ENCODE assay signal across 29 mouse cellular contexts in the genomic region with DNA sequence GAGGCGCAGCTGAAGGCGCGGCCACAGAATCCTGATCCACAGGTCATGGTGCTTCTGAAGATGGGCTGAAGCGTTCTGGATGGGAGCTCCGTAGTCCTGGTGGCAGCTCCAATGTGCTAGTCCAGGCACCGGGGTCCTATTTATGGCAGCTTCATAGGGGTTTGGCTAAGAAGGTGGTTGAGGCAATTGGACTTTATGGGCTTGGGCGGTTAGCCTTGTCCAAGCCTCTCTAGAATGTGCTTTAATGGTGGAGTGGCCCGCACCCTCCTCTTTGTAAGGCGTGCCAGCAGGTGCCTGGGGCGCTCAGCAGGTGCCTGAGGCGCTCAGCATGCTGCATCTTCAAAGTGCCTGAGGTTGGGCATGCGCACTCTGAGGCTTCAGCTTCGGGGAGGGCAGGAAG. TPM values are rescaled to one million over a fixed set of nuclear protein-coding genes. Genes with fewer than 3 reads are reported as not detected.
DNase-seq lines count a peak whose midpoint lies in the region; ATAC-seq and TF ChIP-seq lines count a peak whose summit lies in the region.
"Had no signal": no experiment of that assay in that cellular context is flagged by ENCODE, and none has a peak within 500 bp of the region (broad histone marks: within the 10 kb centered on the region; RNA-seq: fewer than 3 reads in every experiment).

TSS of gene Krt81 (minus strand) at position 101 of the 400 bp plus-strand sequence.

- peak; percentile 23 for DNase-seq in midbrain, embryonic 11.5 days (ENCODE audit: low spot score, missing footprints)
- peak; percentile 31 for DNase-seq in ZHBTc4 (ENCODE audit: low read depth, low spot score)
- DNase-seq: adrenal gland, adult 2 months; adrenal gland, adult 8-10 months; adrenal gland, postnatal 10 days; adrenal gland, postnatal 14 days; adrenal gland, postnatal 25 days; adrenal gland, postnatal 36 days; B cell, adult 2 months; cerebellum, adult 11 months; cerebellum, adult 11-12 months; cerebellum, adult 18-20 months; cerebellum, adult 2 months; cerebellum, adult 8-10 months had no signal

- H3K4me2 ChIP-seq in midbrain, embryonic 11.5 days = no peak within 1 kb of the TSS
- H3K4me2 ChIP-seq in midbrain, embryonic 16.5 days (ENCODE audit: low read length) = no peak within 1 kb of the TSS
- H3K4me2 ChIP-seq in heart, embryonic 11.5 days = no peak within 1 kb of the TSS

- H3K4me3 ChIP-seq in midbrain, embryonic 11.5 days (ENCODE audit: low read depth, low read length) = no peak within 1 kb of the TSS
- no peak within 1 kb of the TSS for H3K4me3 ChIP-seq in midbrain, embryonic 16.5 days (ENCODE audit: low read depth, low read length)
- H3K4me3 ChIP-seq in E14TG2a.4 (replicated peaks; ENCODE audit: low read length) = peak within 1 kb of the TSS; percentile 57
- H3K4me3 ChIP-seq in heart, embryonic 11.5 days (ENCODE audit: low read depth, low read length) = no peak within 1 kb of the TSS

- no peak within 1 kb of the TSS for H3K9ac ChIP-seq in midbrain, embryonic 11.5 days (ENCODE audit: low read length)
- no peak within 1 kb of the TSS for H3K9ac ChIP-seq in midbrain, embryonic 16.5 days (ENCODE audit: low read depth, low read length)
- no peak within 1 kb of the TSS for H3K9ac ChIP-seq in heart, embryonic 11.5 days (ENCODE audit: low read depth, low read length)

- 84% methylated on average over 13 of the region's 13 CpGs for WGBS in midbrain, embryonic 11.5 days
- 81% methylated on average over 13 of the region's 13 CpGs for WGBS in midbrain, embryonic 16.5 days
- 79% methylated on average over 13 of the region's 13 CpGs for WGBS in heart, embryonic 11.5 days (ENCODE audit: insufficient replicate concordance)

- H3K9me3 ChIP-seq in midbrain, embryonic 11.5 days (ENCODE audit: control insufficient read depth, low read length) = no peaks in the 10 kb centered on the region
- H3K9me3 ChIP-seq in midbrain, embryonic 16.5 days (replicated peaks; ENCODE audit: control insufficient read depth, low read length, poor library complexity, severe bottlenecking) = no peaks in the 10 kb centered on the region
- peaks cover 17% of the 10 kb centered on the region for H3K9me3 ChIP-seq in E14TG2a.4 (ENCODE audit: low read length)
- H3K9me3 ChIP-seq in heart, embryonic 11.5 days (replicated peaks; ENCODE audit: control insufficient read depth, low read length) = no peaks in the 10 kb centered on the region

- ATAC-seq in midbrain, embryonic 11.5 days (ENCODE audit: low FRiP score) = no peak
- ATAC-seq in midbrain, embryonic 16.5 days = no peak
- ATAC-seq in heart, embryonic 11.5 days (replicated peaks; ENCODE audit: insufficient number of reproducible peaks, low FRiP score, low TSS enrichment) = no peak
- ATAC-seq in megakaryocyte progenitor cell, adult 5-6 weeks (replicated peaks; ENCODE audit: poor library complexity) = no peak
- ATAC-seq: activated CD4-positive, CD25-positive, alpha-beta regulatory T cell, adult 4 months; CD4-positive, CD25-positive, alpha-beta regulatory T cell, adult 4 months; Patski had no signal

- no peak for TF ChIP-seq CTCF in E14TG2a.4 (conservative IDR thresholded peaks at IDR 0.05; ENCODE audit: low read length)

- H3K4me1 ChIP-seq in midbrain, embryonic 11.5 days (ENCODE audit: control insufficient read depth, insufficient read depth, low read length) = no peaks in the 10 kb centered on the region
- peaks cover under 1% of the 10 kb centered on the region; the same call in 1 of the 2 replicates for H3K4me1 ChIP-seq in midbrain, embryonic 16.5 days (ENCODE audit: control insufficient read depth, insufficient read depth, low read length)
- peaks cover 11% of the 10 kb centered on the region for H3K4me1 ChIP-seq in E14TG2a.4 (replicated peaks; ENCODE audit: low read depth, low read length)
- no peaks in the 10 kb centered on the region for H3K4me1 ChIP-seq in heart, embryonic 11.5 days (ENCODE audit: control insufficient read depth, insufficient read depth, low read length)

- no peak within 1 kb of the TSS for H3K27ac ChIP-seq in midbrain, embryonic 11.5 days (ENCODE audit: low read depth, low read length)
- H3K27ac ChIP-seq in midbrain, embryonic 16.5 days (ENCODE audit: low read length) = no peak within 1 kb of the TSS
- no peak within 1 kb of the TSS for H3K27ac ChIP-seq in heart, embryonic 11.5 days (ENCODE audit: low read depth, low read length)

- H3K27me3 ChIP-seq in midbrain, embryonic 11.5 days (ENCODE audit: control insufficient read depth, insufficient read depth, low read length) = no peaks in the 10 kb centered on the region
- H3K27me3 ChIP-seq in midbrain, embryonic 16.5 days (ENCODE audit: control insufficient read depth, insufficient read depth, low read depth, low read length) = no peaks in the 10 kb centered on the region
- H3K27me3 ChIP-seq in E14TG2a.4 (ENCODE audit: insufficient read depth, low read length) = peaks cover 26% of the 10 kb centered on the region
- no peaks in the 10 kb centered on the region for H3K27me3 ChIP-seq in heart, embryonic 11.5 days (ENCODE audit: control insufficient read depth, insufficient read depth, low read length)
- H3K27me3 ChIP-seq: Patski had no signal

- H3K36me3 ChIP-seq in midbrain, embryonic 11.5 days (ENCODE audit: control insufficient read depth, insufficient read depth, low read length) = no peaks in the 10 kb centered on the region
- no peaks in the 10 kb centered on the region for H3K36me3 ChIP-seq in midbrain, embryonic 16.5 days (ENCODE audit: control insufficient read depth, insufficient read depth, low read length)
- no peaks in the 10 kb centered on the region for H3K36me3 ChIP-seq in E14TG2a.4 (ENCODE audit: insufficient read depth, low read length)
- H3K36me3 ChIP-seq in heart, embryonic 11.5 days (ENCODE audit: control insufficient read depth, insufficient read depth, low read length) = no peaks in the 10 kb centered on the region
- H3K36me3 ChIP-seq: G1E had no signal

RNA-seq across cellular contexts. Expression of gene Krt81, which starts in this region (rescaled TPM):
- not detected in 2 replicates for polyA plus RNA-seq in midbrain, embryonic 11.5 days (2014; fragmentation: Nextera tagmentation; extraction: Ambion mirVana)
- 0.28 TPM in 1 of 2 replicates, not detected in the other for polyA plus RNA-seq in midbrain, embryonic 16.5 days (2015; fragmentation: Nextera tagmentation; extraction: Ambion mirVana)
- not detected in 2 replicates for polyA plus RNA-seq in heart, embryonic 11.5 days (2014; fragmentation: Nextera tagmentation; extraction: Ambion mirVana)
- 0.29 TPM in 1 of 2 replicates, not detected in the other for total RNA-seq in megakaryocyte progenitor cell, adult 5-6 weeks (2015)
- not detected in 2 replicates for total RNA-seq in megakaryocyte progenitor cell, adult 5-6 weeks (2017)
- total RNA-seq: adrenal gland, adult 18-20 months; adrenal gland, adult 2 months; adrenal gland, adult 8-10 months; adrenal gland, postnatal 10 days; adrenal gland, postnatal 14 days; adrenal gland, postnatal 25 days; adrenal gland, postnatal 36 days; adrenal gland, postnatal 4 days; CH12.LX; ES-E14; G1E; MEL had no signal
- polyA plus RNA-seq: activated CD4-positive, CD25-positive, alpha-beta regulatory T cell, adult 4 months; adrenal gland, adult 2 months; brain, embryonic 14.5 days; C2C12; CD4-positive, CD25-positive, alpha-beta regulatory T cell, adult 4 months; cerebellum, adult 2 months; G1E; Patski had no signal

Comparison
In these comparisons a context has a peak if more than half of its experiments do, and no peak if none do; other contexts are left out.
1. Peak in DNase-seq in midbrain, embryonic 11.5 days; RNA of the gene not detected or under 1 TPM.